Mouse (Mus musculus): ENCODE results near the gene Igf2bp2.

DNA sequence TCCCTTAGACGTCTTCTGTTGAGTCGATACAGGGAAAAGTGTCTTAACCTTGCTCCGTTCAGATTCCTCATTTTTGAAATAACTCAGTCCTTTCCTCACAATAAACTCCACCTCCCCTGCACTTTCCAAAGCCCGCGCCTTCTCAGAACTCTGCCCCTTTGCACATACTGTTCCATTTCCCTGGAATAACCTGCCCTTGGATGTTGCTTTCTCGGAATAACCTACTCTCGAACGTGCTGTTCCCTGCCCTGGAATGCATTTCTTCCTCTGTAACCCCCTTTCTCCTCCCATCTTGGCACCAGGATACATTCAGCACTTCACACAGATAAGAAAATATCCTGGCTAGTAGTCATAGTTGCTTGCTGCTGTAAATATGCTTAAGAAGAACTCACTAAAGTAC, 5.6 kb upstream of the Igf2bp2 start:
- no peak for TF ChIP-seq USF1 (IDR thresholded peaks at IDR 0.05; ENCODE audit: low read depth)
- TF ChIP-seq MYOD1 (IDR thresholded peaks at IDR 0.05; ENCODE audit: control insufficient read depth, insufficient read length, low read depth), result no peak
- no peak for TF ChIP-seq CTCF (IDR thresholded peaks at IDR 0.05; ENCODE audit: control insufficient read depth, insufficient read depth, insufficient read length)
- TF ChIP-seq MAX (IDR thresholded peaks at IDR 0.05), result no peak
- TF ChIP-seq FOSL1 (IDR thresholded peaks at IDR 0.05; ENCODE audit: insufficient read depth, low read length, poor library complexity, severe bottlenecking), result no peak

Measured in C2C12 (cell line).